Mouse (Mus musculus): ENCODE data around the gene Trp53i13. TPM values are rescaled to one million over a fixed set of nuclear protein-coding genes. Genes with fewer than 3 reads are reported as not detected.
"Not testable (repeated sequence)": the region's sequence is repeated elsewhere in the genome, so short reads cannot be mapped to it uniquely, and the experiment has no call there.

Trp53i13 gene
- total and polyA plus RNA-seq, 3 experiments, result 8.3 to 14.2 (median 9.8) TPM

DNA sequence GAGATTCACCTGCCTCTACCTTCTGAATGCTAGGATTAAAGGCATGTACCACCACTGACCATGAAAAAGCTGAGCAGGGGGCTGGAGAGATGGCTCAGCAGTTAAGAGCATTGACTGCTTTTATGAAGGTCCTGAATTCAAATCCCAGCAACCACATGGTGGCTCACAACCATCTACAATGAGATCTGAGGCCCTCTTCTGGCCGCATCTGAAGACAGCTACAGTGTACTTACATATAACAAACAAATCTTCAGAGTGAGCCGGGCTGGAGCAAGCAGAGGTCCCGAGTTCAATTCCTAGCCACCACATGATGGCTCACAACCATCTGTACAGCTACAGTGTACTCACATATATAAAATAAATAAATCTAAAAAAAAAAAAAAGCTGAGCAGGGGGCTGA, 12.6 kb upstream of the Trp53i13 start:
- WGBS, result 89% methylated on average over 3 of the region's 3 CpGs

DNA sequence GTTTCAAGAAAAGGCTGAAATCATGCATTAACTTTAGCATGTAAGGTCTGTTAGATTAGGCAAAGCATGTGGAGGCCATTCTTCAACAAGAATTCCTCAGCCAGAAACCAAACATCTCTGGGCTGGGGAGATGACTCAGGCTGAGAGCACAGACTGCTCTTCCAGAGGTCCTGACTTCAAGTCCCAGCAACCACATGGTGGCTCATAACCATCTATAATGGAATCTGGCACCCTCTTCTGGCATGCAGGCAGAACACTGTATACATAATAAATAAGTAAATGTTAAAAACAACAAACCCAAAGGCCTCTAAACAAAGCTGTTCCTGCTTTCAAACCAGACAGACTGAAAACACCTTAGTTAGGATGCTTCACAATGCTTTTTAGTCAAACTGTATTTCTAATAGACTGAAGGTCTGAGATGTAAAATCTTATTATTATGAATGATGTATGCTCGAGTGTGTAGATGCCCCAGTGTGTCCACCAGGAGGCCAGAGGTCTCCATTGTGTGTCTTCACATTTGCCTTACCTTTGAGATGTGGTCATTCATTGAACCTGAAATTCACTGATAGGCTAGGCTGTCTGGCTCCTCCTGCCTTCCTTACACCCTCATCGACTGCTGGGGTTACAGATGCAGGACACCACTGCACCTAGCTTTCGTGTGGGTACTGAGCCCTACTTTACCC, 10.2 kb upstream of the Trp53i13 start:
- H3K4me3 ChIP-seq, result no peak overlapping the region
- 67% methylated on average over 3 of the region's 3 CpGs for WGBS
- H3K36me3 ChIP-seq (ENCODE audit: control insufficient read depth, insufficient read depth, low read length), result no peaks in the 10 kb centered on the region
- no peaks in the 10 kb centered on the region for H3K4me1 ChIP-seq (ENCODE audit: control insufficient read depth, insufficient read depth, low read length)
- DNase-seq, result no peak
- 0 out of 2 replicates have a peak, but pooled peaks cover 1% of the 10 kb centered on the region for H3K79me2 ChIP-seq (replicated peaks; ENCODE audit: control insufficient read depth, insufficient read depth, low read length)
- intact Hi-C loops (cut with DNase I), result no loop called here
- no peak overlapping the region for H3K9ac ChIP-seq (ENCODE audit: low read depth, low read length)
- no peaks in the 10 kb centered on the region for H3K27me3 ChIP-seq (ENCODE audit: control insufficient read depth, insufficient read depth, low read length)
- no peak overlapping the region for H3K27ac ChIP-seq
- no peak for TF ChIP-seq POLR2A (IDR thresholded peaks at IDR 0.05; ENCODE audit: insufficient read depth, low read depth, low read length)
- TF ChIP-seq CTCF (IDR thresholded peaks at IDR 0.05), result peak; percentile 21; the same call in 1 of the 2 replicates

More for the DNA sequence above, 12.6 kb upstream of the Trp53i13 start:
- H3K4me1 ChIP-seq (ENCODE audit: control insufficient read depth, insufficient read depth, low read length); H3K27ac ChIP-seq; H3K79me2 ChIP-seq (replicated peaks; ENCODE audit: control insufficient read depth, insufficient read depth, low read length); H3K27me3 ChIP-seq (ENCODE audit: control insufficient read depth, insufficient read depth, low read length); H3K4me3 ChIP-seq; H3K36me3 ChIP-seq (ENCODE audit: control insufficient read depth, insufficient read depth, low read length); DNase-seq; intact Hi-C loops (cut with DNase I); H3K9ac ChIP-seq (ENCODE audit: low read depth, low read length): not testable (repeated sequence)
- TF ChIP-seq CTCF (IDR thresholded peaks at IDR 0.05), result 0 out of 2 replicates have a peak, but pooled peaks have one; percentile 6

DNA sequence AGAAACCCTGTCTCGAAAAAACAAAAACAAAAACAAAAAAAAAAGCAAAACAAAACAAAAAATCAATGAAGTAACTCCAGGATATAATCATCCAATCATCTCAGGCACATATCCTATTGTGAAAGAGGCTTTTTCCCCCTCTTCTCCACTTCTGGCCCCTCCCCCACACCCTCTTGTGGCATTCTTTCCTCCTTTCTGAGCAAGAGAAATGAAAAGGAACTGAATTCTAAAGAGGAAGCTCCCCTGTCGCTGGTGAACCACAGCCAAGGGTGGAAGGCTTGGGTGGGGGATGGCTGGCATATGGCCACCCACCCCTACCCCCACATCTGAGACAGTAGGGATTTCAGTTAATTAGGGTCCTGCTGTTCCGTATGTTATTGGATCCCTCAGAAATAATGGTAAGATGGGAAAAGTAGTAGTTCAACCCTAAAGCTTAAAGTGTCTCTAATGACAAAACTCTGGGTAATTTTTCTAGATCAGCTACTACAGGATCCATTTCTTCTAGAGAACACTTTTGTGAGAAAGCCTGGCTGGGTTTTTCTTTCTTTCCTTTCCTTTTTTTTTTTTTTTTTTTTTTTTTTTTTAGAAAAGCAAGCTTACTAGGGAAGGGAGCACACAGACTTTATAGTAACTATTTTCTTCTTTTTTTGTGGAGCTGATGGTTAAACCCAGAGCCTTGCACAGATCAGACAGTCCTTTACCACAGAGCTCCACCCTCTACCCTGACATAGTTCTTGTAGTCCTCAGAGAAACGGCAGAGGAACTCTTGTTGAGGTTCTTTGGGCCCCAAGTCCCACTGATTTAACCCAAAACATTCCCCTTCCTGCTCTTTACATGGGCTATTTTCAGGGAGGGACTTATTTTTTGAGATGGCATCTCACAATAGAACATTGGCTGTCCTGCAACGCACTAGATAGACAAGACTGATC, 5.1 kb upstream of the Trp53i13 start:
- WGBS, result 61% methylated on average over 5 of the region's 5 CpGs
- peaks cover 3% of the 10 kb centered on the region for H3K4me1 ChIP-seq (ENCODE audit: control insufficient read depth, insufficient read depth, low read length)
- 0 out of 2 replicates have a peak, but pooled peaks cover 1% of the 10 kb centered on the region for H3K79me2 ChIP-seq (replicated peaks; ENCODE audit: control insufficient read depth, insufficient read depth, low read length)
- H3K27me3 ChIP-seq (ENCODE audit: control insufficient read depth, insufficient read depth, low read length), result no peaks in the 10 kb centered on the region
- DNase-seq, result no peak
- H3K27ac ChIP-seq, result no peak overlapping the region
- no peak for TF ChIP-seq CTCF (IDR thresholded peaks at IDR 0.05)
- TF ChIP-seq EP300 (IDR thresholded peaks at IDR 0.05; ENCODE audit: insufficient read depth, low read depth, low read length), result no peak
- no peak for TF ChIP-seq POLR2A (IDR thresholded peaks at IDR 0.05; ENCODE audit: insufficient read depth, low read depth, low read length)
- H3K36me3 ChIP-seq (ENCODE audit: control insufficient read depth, insufficient read depth, low read length), result no peaks in the 10 kb centered on the region
- intact Hi-C loops (cut with DNase I), result no loop called here
- no peak overlapping the region for H3K9ac ChIP-seq (ENCODE audit: low read depth, low read length)
- H3K4me3 ChIP-seq, result no peak overlapping the region

DNA sequence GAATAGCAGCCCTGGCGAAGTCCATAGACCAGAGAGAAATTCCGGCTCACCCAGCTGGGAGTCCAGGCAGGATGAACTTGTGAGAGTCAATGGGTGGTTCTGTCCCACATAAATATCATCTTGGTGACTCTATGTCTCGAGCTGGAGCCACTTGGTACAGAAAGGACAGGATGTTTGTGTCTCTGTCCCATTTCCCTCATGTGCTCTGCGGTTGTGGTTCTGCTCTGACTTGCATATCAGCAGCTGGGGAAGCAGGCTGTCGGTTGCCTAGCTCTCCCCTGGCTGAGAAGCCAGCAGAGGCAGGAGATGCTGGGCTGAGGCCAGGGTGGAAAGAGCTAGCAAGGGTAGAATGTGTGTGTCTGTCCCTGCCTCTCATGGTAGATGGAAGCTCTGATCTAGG, 3.3 kb upstream of the Trp53i13 start, which contains the start of gene Gm10392:
Gm10392 (minus strand) TSS at position 156 of the 400 bp plus-strand sequence.
- intact Hi-C loops (cut with DNase I), result no loop called here
- peak; percentile 41 to 67 for DNase-seq

DNA sequence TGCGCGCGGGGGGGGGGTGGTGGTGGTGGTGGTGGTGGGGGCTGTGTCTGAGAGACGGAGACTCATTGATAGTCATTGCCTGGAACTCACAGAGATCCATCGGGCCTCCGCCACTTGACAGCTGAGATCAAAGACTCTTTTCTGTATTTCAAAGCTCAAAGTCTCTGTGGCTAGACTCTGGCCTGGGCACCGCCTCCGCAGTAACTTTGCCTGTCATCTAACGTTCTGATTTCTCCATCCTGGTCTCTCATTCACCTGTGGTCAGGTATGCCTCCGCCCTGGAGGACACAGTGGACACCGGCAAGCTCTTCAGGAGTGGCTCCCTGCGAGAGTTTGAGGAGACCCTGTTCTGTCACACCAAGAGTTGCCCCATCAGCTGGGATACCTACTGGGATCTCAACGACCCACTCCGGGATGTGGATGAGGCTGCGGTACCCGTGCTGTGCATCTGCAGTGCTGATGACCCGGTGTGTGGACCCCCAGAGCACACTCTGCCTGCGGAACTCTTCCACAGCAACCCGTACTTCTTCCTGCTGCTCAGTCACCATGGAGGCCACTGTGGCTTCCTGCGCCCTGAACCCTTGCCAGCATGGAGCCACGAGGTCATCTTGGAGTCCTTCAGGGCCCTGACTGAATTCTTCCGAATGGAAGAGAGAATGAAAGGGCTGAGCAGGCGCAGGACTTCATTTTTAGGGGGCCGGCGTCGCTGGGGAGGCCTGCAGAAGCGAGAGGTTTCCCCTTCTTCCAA, 2.4 kb upstream of the Trp53i13 start:
- no peak for DNase-seq
- no peak for TF ChIP-seq EP300 (IDR thresholded peaks at IDR 0.05; ENCODE audit: insufficient read depth, low read depth, low read length)
- TF ChIP-seq POLR2A (IDR thresholded peaks at IDR 0.05; ENCODE audit: insufficient read depth, low read depth, low read length), result no peak
- TF ChIP-seq CTCF (IDR thresholded peaks at IDR 0.05), result no peak
- WGBS, result 86% methylated on average over 27 of the region's 27 CpGs
- Histone ChIP-seq H3K27me3 (ENCODE audit: control insufficient read depth, insufficient read depth, low read length) (no peaks in the 10 kb centered on the region), H3K9ac (ENCODE audit: low read depth, low read length) (no peak overlapping the region), H3K4me3 (no peak overlapping the region), H3K27ac (peak overlapping the region; percentile 12; the same call in 1 of the 2 replicates), H3K4me1 (ENCODE audit: control insufficient read depth, insufficient read depth, low read length) (peaks cover 9% of the 10 kb centered on the region), H3K36me3 (ENCODE audit: control insufficient read depth, insufficient read depth, low read length) (no peaks in the 10 kb centered on the region), H3K79me2 (replicated peaks; ENCODE audit: control insufficient read depth, insufficient read depth, low read length) (0 out of 2 replicates have a peak, but pooled peaks cover under 1% of the 10 kb centered on the region)
- intact Hi-C loops (cut with DNase I), result no loop called here

More for the DNA sequence above, 3.3 kb upstream of the Trp53i13 start, which contains the start of gene Gm10392:
- no peak within 1 kb of the TSS for H3K4me3 ChIP-seq
- H3K36me3 ChIP-seq (ENCODE audit: control insufficient read depth, insufficient read depth, low read length), result no peaks in the 10 kb centered on the region
- H3K4me1 ChIP-seq (ENCODE audit: control insufficient read depth, insufficient read depth, low read length), result peaks cover 7% of the 10 kb centered on the region
- H3K27me3 ChIP-seq (ENCODE audit: control insufficient read depth, insufficient read depth, low read length), result no peaks in the 10 kb centered on the region
- WGBS, result 29% methylated on average over 5 of the region's 5 CpGs
- peak within 1 kb of the TSS; percentile 12; the same call in 1 of the 2 replicates for H3K27ac ChIP-seq
- 0 out of 2 replicates have a peak, but pooled peaks cover 1% of the 10 kb centered on the region for H3K79me2 ChIP-seq (replicated peaks; ENCODE audit: control insufficient read depth, insufficient read depth, low read length)
- H3K9ac ChIP-seq (ENCODE audit: low read depth, low read length), result no peak within 1 kb of the TSS
- TF ChIP-seq POLR2A (IDR thresholded peaks at IDR 0.05; ENCODE audit: insufficient read depth, low read depth, low read length), result 0 out of 2 replicates have a peak, but pooled peaks have one; percentile 22
- TF ChIP-seq EP300 (IDR thresholded peaks at IDR 0.05; ENCODE audit: insufficient read depth, low read depth, low read length), result 0 out of 2 replicates have a peak, but pooled peaks have one; percentile 35
- TF ChIP-seq CTCF (IDR thresholded peaks at IDR 0.05), result no peak

Data from heart, adult 2 months (tissue).